ENCODE assay signal across 11 mouse cellular contexts in the genomic region with DNA sequence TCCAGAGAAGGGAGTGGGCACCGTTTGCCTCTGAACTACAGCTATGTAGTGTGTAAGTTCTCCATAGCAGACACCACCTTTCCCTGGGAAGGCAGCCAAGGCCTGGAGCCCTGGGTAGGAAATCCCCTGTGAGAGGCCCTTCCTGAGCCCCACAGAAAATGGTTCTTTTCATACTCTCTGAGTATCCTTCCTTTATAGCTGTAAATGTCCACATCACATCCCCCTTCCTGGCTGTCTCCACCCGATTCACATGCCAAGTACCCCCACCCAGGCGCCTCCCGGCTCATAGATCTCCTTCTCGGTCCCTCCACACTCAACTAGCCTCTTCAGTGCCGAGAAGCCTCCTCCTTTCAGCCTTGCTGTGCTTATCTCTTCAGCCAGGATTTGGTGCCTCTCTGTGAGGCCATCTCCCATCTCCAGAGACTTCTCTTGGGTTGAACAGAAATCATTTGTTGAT. TPM values are rescaled to one million over a fixed set of nuclear protein-coding genes. Genes with fewer than 3 reads are reported as not detected.
DNase-seq lines count a peak whose midpoint lies in the region; ATAC-seq and TF ChIP-seq lines count a peak whose summit lies in the region.
"Had no signal": no experiment of that assay in that cellular context is flagged by ENCODE, and none has a peak within 500 bp of the region (broad histone marks: within the 10 kb centered on the region; RNA-seq: fewer than 3 reads in every experiment).

No protein-coding gene starts in this region.

- DNase-seq in heart, adult 9 months (ENCODE audit: low spot score in 2 of 2) = no peak
- no peak for DNase-seq in lung, postnatal 25 days (ENCODE audit: low spot score)
- DNase-seq in layer of hippocampus, adult 2 months (ENCODE audit: low spot score in 2 of 2) = no peak
- no peak for DNase-seq in urinary bladder, postnatal 14 days (ENCODE audit: low spot score)
- DNase-seq: adrenal gland, adult 2 months; cerebellum, adult 9-11 months; right cerebral cortex, adult 18-20 months had no signal

- H3K27me3 ChIP-seq in heart, embryonic 12.5 days (replicated peaks) = no peaks in the 10 kb centered on the region
- no peaks in the 10 kb centered on the region for H3K27me3 ChIP-seq in lung, embryonic 16.5 days (ENCODE audit: control insufficient read depth, insufficient read depth, low read depth, low read length)
- H3K27me3 ChIP-seq in heart, embryonic 15.5 days = no peaks in the 10 kb centered on the region

- no peak overlapping the region for H3K4me3 ChIP-seq in heart, embryonic 12.5 days
- H3K4me3 ChIP-seq in lung, embryonic 16.5 days (ENCODE audit: low read length) = no peak overlapping the region
- no peak overlapping the region for H3K4me3 ChIP-seq in heart, embryonic 15.5 days
- H3K4me3 ChIP-seq in layer of hippocampus, adult 2 months = no peak overlapping the region

- ATAC-seq in heart, embryonic 12.5 days (ENCODE audit: insufficient number of reproducible peaks, low FRiP score) = peak; percentile 77; the same call in 1 of the 2 replicates
- peak; percentile 82 for ATAC-seq in lung, embryonic 16.5 days (ENCODE audit: low read depth)
- ATAC-seq in heart, embryonic 15.5 days (replicated peaks; ENCODE audit: insufficient number of reproducible peaks, insufficient read depth, low FRiP score, low read depth) = peak; percentile 85
- peak; percentile 43 for ATAC-seq in megakaryocyte progenitor cell, adult 5-6 weeks (replicated peaks; ENCODE audit: poor library complexity)

- peaks cover 12% of the 10 kb centered on the region for H3K4me1 ChIP-seq in heart, embryonic 12.5 days (replicated peaks)
- peaks cover 8% of the 10 kb centered on the region; the same call in 1 of the 2 replicates for H3K4me1 ChIP-seq in lung, embryonic 16.5 days (replicated peaks; ENCODE audit: control insufficient read depth, insufficient read depth, low read length)
- H3K4me1 ChIP-seq in heart, embryonic 15.5 days (replicated peaks) = peaks cover 11% of the 10 kb centered on the region

- no peak overlapping the region for H3K4me2 ChIP-seq in heart, embryonic 12.5 days
- no peak overlapping the region for H3K4me2 ChIP-seq in lung, embryonic 16.5 days (ENCODE audit: low read depth, low read length)
- H3K4me2 ChIP-seq in heart, embryonic 15.5 days = no peak overlapping the region

- TF ChIP-seq CTCF in layer of hippocampus, adult 2 months (conservative IDR thresholded peaks at IDR 0.05) = no peak

- H3K9ac ChIP-seq in heart, embryonic 12.5 days = no peak overlapping the region
- no peak overlapping the region for H3K9ac ChIP-seq in lung, embryonic 16.5 days (ENCODE audit: low read length)
- no peak overlapping the region for H3K9ac ChIP-seq in heart, embryonic 15.5 days

- WGBS in heart, embryonic 12.5 days = 25% methylated on average over 6 of the region's 6 CpGs
- WGBS in lung, embryonic 16.5 days = 20% methylated on average over 6 of the region's 6 CpGs
- WGBS in heart, embryonic 15.5 days = 32% methylated on average over 6 of the region's 6 CpGs

- no peaks in the 10 kb centered on the region for H3K9me3 ChIP-seq in heart, embryonic 12.5 days (replicated peaks)
- H3K9me3 ChIP-seq in lung, embryonic 16.5 days (ENCODE audit: control insufficient read depth, low read length) = no peaks in the 10 kb centered on the region
- no peaks in the 10 kb centered on the region for H3K9me3 ChIP-seq in heart, embryonic 15.5 days (replicated peaks)

- peak overlapping the region; percentile 29; the same call in 1 of the 2 replicates for H3K27ac ChIP-seq in heart, embryonic 12.5 days (ENCODE audit: poor library complexity, severe bottlenecking)
- H3K27ac ChIP-seq in lung, embryonic 16.5 days (ENCODE audit: low read length) = peak overlapping the region; percentile 78
- peak overlapping the region; percentile 56 for H3K27ac ChIP-seq in heart, embryonic 15.5 days
- no peak overlapping the region for H3K27ac ChIP-seq in layer of hippocampus, adult 2 months

- H3K36me3 ChIP-seq in heart, embryonic 12.5 days = no peaks in the 10 kb centered on the region
- no peaks in the 10 kb centered on the region for H3K36me3 ChIP-seq in lung, embryonic 16.5 days (ENCODE audit: control insufficient read depth, insufficient read depth, low read length)
- no peaks in the 10 kb centered on the region for H3K36me3 ChIP-seq in heart, embryonic 15.5 days

RNA-seq across cellular contexts. Expression of gene Tram2, which starts 10.7 kb away (rescaled TPM):
- 5.5 and 5.8 TPM in 2 replicates for polyA plus RNA-seq in heart, embryonic 12.5 days (2016; fragmentation: Nextera tagmentation; extraction: Ambion mirVana)
- 7.8 and 8.6 TPM in 2 replicates for polyA plus RNA-seq in lung, embryonic 16.5 days (2015; fragmentation: Nextera tagmentation; extraction: Ambion mirVana)
- polyA plus RNA-seq in heart, embryonic 15.5 days (2015; fragmentation: Nextera tagmentation; extraction: Ambion mirVana) = 3.4 and 4.3 TPM in 2 replicates
- total RNA-seq in megakaryocyte progenitor cell, adult 5-6 weeks (2015) = 8.9 and 10.5 TPM in 2 replicates
- 1.5 and 1.6 TPM in 2 replicates for total RNA-seq in megakaryocyte progenitor cell, adult 5-6 weeks (2017)
- total RNA-seq in layer of hippocampus, adult 2 months (2021) = 1 to 10 TPM in 1 of 2 experiments, under 1 TPM in 1; 1.00 to 1.1 TPM
